Mouse (Mus musculus) mesoderm, embryonic 11.5 days (tissue): ENCODE results near the gene Scn10a.

Experiments used
- DNase-seq: peaks from one replicate; pipeline ENCODE4 v3.0.0-alpha.2; 2012; ENCODE audit warnings: low read depth, low spot score

Gene Scn10a

GRCm38 (mm10) chr9:119575732-119576131 lies 143.4 kb downstream of the Scn10a start:
- DNase-seq: no peak

- no peak for DNase-seq
Observed at GRCm38 (mm10) chr9:119574366-119574765, 144.8 kb downstream of the Scn10a start.

- DNase-seq: no peak
Observed at GRCm38 (mm10) chr9:119573009-119573408, 146.1 kb downstream of the Scn10a start.

- DNase-seq: no peak
Observed at GRCm38 (mm10) chr9:119571411-119571888, 147.7 kb downstream of the Scn10a start.

- DNase-seq: no peak
Observed at GRCm38 (mm10) chr9:119570652-119571051, 148.5 kb downstream of the Scn10a start.

GRCm38 (mm10) chr9:119568732-119569131 lies 150.4 kb downstream of the Scn10a start:
- DNase-seq: no peak

GRCm38 (mm10) chr9:119567800-119568199 lies 151.3 kb downstream of the Scn10a start:
- DNase-seq: no peak

GRCm38 (mm10) chr9:119566214-119566613 lies 152.9 kb downstream of the Scn10a start:
- no peak for DNase-seq

GRCm38 (mm10) chr9:119564803-119565202 lies 154.3 kb downstream of the Scn10a start:
- no peak for DNase-seq

- no peak for DNase-seq
Observed at GRCm38 (mm10) chr9:119563617-119564016, 155.5 kb downstream of the Scn10a start.

- no peak for DNase-seq
Observed at GRCm38 (mm10) chr9:119562256-119562655, 156.9 kb downstream of the Scn10a start.

- no peak for DNase-seq
Observed at GRCm38 (mm10) chr9:119561746-119562145, 157.4 kb downstream of the Scn10a start.

GRCm38 (mm10) chr9:119559537-119560276 lies 159.4 kb downstream of the Scn10a start:
- DNase-seq: no peak
